Mouse (Mus musculus) MEL (cell line): ENCODE data around the gene Adamts15. TPM values are rescaled to one million over a fixed set of nuclear protein-coding genes. Genes with fewer than 3 reads are reported as not detected.

Source experiments
- DNase-seq: peaks from one replicate; pipeline ENCODE4 v3.0.0; 2011; ENCODE audit warnings: low read depth, low spot score
- H3K27ac ChIP-seq: 2 replicates; pipeline ENCODE4 v1.5.1; 2012; ENCODE audit warnings: low read depth, mild to moderate bottlenecking, control low read depth, low read length, moderate library complexity; ENCODE audit not compliant: control insufficient read depth
- H3K27me3 ChIP-seq, 2 experiments: fragments of 150-350 bp in 1 of 2; sonication (generic) in 1 of 2; 2 replicates each; pipeline ENCODE4 v1.6.1; 2012; ENCODE audit warnings: low read length in 2 of 2, mild to moderate bottlenecking in 2 of 2, improper control_type of control experiment in 1 of 2, moderate library complexity in 1 of 2; ENCODE audit not compliant: insufficient read depth in 2 of 2, control insufficient read depth in 1 of 2
- H3K36me3 ChIP-seq, 2 experiments: 2 replicates each; pipeline ENCODE4 v1.6.1; 2012 to 2014; ENCODE audit warnings: low read length in 2 of 2, improper control_type of control experiment in 1 of 2, inconsistent platforms in 1 of 2, mild to moderate bottlenecking in 1 of 2; ENCODE audit not compliant: insufficient read depth in 2 of 2, control insufficient read depth in 1 of 2
- H3K4me1 ChIP-seq, 2 experiments: fragments of 150-350 bp in 1 of 2; sonication (generic) in 1 of 2; 2 replicates each; pipeline ENCODE4 v1.6.1; 2012; ENCODE audit warnings: low read length in 2 of 2, improper control_type of control experiment in 1 of 2, mild to moderate bottlenecking in 1 of 2; ENCODE audit not compliant: insufficient read depth in 2 of 2, control insufficient read depth in 1 of 2
- H3K4me3 ChIP-seq, 2 experiments: fragments of 150-350 bp in 1 of 2; sonication (generic) in 1 of 2; 2 replicates each; pipeline ENCODE4 v1.5.1; 2012; ENCODE audit warnings: low read depth in 2 of 2, low read length in 2 of 2, mild to moderate bottlenecking in 2 of 2, moderate library complexity in 2 of 2, control low read depth in 1 of 2, improper control_type of control experiment in 1 of 2; ENCODE audit not compliant: control insufficient read depth in 1 of 2, insufficient read depth in 1 of 2
- H3K79me2 ChIP-seq: 2 replicates; pipeline ENCODE4 v1.6.1; 2012; ENCODE audit warnings: mild to moderate bottlenecking, low read length, moderate library complexity; ENCODE audit not compliant: control insufficient read depth, poor library complexity, insufficient read depth
- H3K9ac ChIP-seq: 2 replicates; pipeline ENCODE4 v1.6.1; 2012; ENCODE audit warnings: low read depth, mild to moderate bottlenecking, control low read depth, low read length, moderate library complexity; ENCODE audit not compliant: control insufficient read depth, poor library complexity, severe bottlenecking
- H3K9me3 ChIP-seq: fragments of 150-350 bp; sonication (generic); replicated peaks from 2 replicates; pipeline ENCODE4 v1.6.1; 2012; ENCODE audit warnings: mild to moderate bottlenecking, low read length, improper control_type of control experiment, moderate library complexity; ENCODE audit not compliant: insufficient read depth
- E2F4 ChIP-seq: IDR thresholded peaks from 2 replicates; pipeline ENCODE4 v1.6.1; 2011; ENCODE audit warnings: low read depth, low read length, improper control_type of control experiment, borderline replicate concordance
- ETS1 ChIP-seq: IDR thresholded peaks from 2 replicates; pipeline ENCODE4 v1.6.1; 2012; ENCODE audit warnings: low read depth, mild to moderate bottlenecking, inconsistent platforms, low read length, improper control_type of control experiment, moderate library complexity
- GABPA ChIP-seq: IDR thresholded peaks from 2 replicates; pipeline ENCODE4 v1.6.1; 2012; ENCODE audit warnings: low read depth, mild to moderate bottlenecking, inconsistent platforms, low read length, improper control_type of control experiment, moderate library complexity
- GATA1 ChIP-seq: IDR thresholded peaks from 2 replicates; pipeline ENCODE4 v1.6.1; 2011; ENCODE audit warnings: low read depth, low read length, improper control_type of control experiment
- HCFC1 ChIP-seq: IDR thresholded peaks from 2 replicates; pipeline ENCODE4 v1.6.1; 2012; ENCODE audit warnings: low read depth, mild to moderate bottlenecking, inconsistent platforms, low read length, improper control_type of control experiment, moderate library complexity
- KAT2A ChIP-seq: conservative IDR thresholded peaks from 2 replicates; pipeline ENCODE4 v1.6.1; 2012; ENCODE audit warnings: low read depth, low read length, improper control_type of control experiment, inconsistent platforms
- MAZ ChIP-seq: IDR thresholded peaks from 2 replicates; pipeline ENCODE4 v1.6.1; 2012; ENCODE audit warnings: low read depth, mild to moderate bottlenecking, inconsistent platforms, low read length, improper control_type of control experiment
- MEF2A ChIP-seq: IDR thresholded peaks from 2 replicates; pipeline ENCODE4 v1.6.1; 2014; ENCODE audit warnings: low read depth, mild to moderate bottlenecking, inconsistent platforms, low read length, improper control_type of control experiment; ENCODE audit not compliant: poor library complexity, insufficient replicate concordance, severe bottlenecking; ENCODE audit errors: extremely low read depth
- MXI1 ChIP-seq: IDR thresholded peaks from 2 replicates; pipeline ENCODE4 v1.6.1; 2011; ENCODE audit warnings: mild to moderate bottlenecking, low read depth, low read length, improper control_type of control experiment
- MYB ChIP-seq: IDR thresholded peaks from 2 replicates; pipeline ENCODE4 v1.6.1; 2011; ENCODE audit warnings: mild to moderate bottlenecking, low read depth, low read length, improper control_type of control experiment
- MYC ChIP-seq: IDR thresholded peaks from 2 replicates; pipeline ENCODE4 v1.6.1; 2011; ENCODE audit warnings: low read depth, mild to moderate bottlenecking, low read length, improper control_type of control experiment, moderate library complexity
- NELFE ChIP-seq: IDR thresholded peaks from 2 replicates; pipeline ENCODE4 v1.6.1; 2011; ENCODE audit warnings: low read depth, low read length, improper control_type of control experiment
- NRF1 ChIP-seq: IDR thresholded peaks from 2 replicates; pipeline ENCODE4 v1.6.1; 2014; ENCODE audit warnings: low read depth, mild to moderate bottlenecking, inconsistent platforms, low read length, improper control_type of control experiment, moderate library complexity; ENCODE audit not compliant: poor library complexity, insufficient read depth, severe bottlenecking
- POLR2A ChIP-seq, 2 experiments: IDR thresholded peaks; 2 replicates each; pipeline ENCODE4 v1.6.1; 2011 to 2012; ENCODE audit warnings: low read length in 2 of 2, mild to moderate bottlenecking in 2 of 2, control low read depth in 1 of 2, improper control_type of control experiment in 1 of 2, low read depth in 1 of 2, moderate library complexity in 1 of 2; ENCODE audit not compliant: control insufficient read depth in 1 of 2, insufficient read depth in 1 of 2, poor library complexity in 1 of 2
- POLR2AphosphoS2 ChIP-seq: IDR thresholded peaks from 2 replicates; pipeline ENCODE4 v1.6.1; 2011; ENCODE audit warnings: low read length, improper control_type of control experiment
- POLR2AphosphoS5 ChIP-seq: IDR thresholded peaks from 2 replicates; pipeline ENCODE4 v1.6.1; 2012; ENCODE audit warnings: low read depth, borderline replicate concordance, mild to moderate bottlenecking, inconsistent platforms, low read length, moderate library complexity, mixed read lengths
- RAD21 ChIP-seq: IDR thresholded peaks from 2 replicates; pipeline ENCODE4 v1.6.1; 2011; ENCODE audit warnings: mild to moderate bottlenecking, low read depth, low read length, improper control_type of control experiment
- RCOR1 ChIP-seq: IDR thresholded peaks from 2 replicates; pipeline ENCODE4 v1.6.1; 2012; ENCODE audit warnings: low read depth, mild to moderate bottlenecking, inconsistent platforms, low read length, improper control_type of control experiment
- SIN3A ChIP-seq: IDR thresholded peaks from 2 replicates; pipeline ENCODE4 v1.6.1; 2012; ENCODE audit warnings: low read length, improper control_type of control experiment, inconsistent platforms
- TAL1 ChIP-seq: IDR thresholded peaks from 2 replicates; pipeline ENCODE4 v1.6.1; 2012; ENCODE audit warnings: mild to moderate bottlenecking, inconsistent platforms, low read length, moderate library complexity, mixed read lengths
- TBP ChIP-seq: IDR thresholded peaks from 2 replicates; pipeline ENCODE4 v1.8.0; 2011; ENCODE audit warnings: low read depth, low read length, improper control_type of control experiment
- TCF12 ChIP-seq: IDR thresholded peaks from 2 replicates; pipeline ENCODE4 v1.6.1; 2014; ENCODE audit warnings: low read depth, mild to moderate bottlenecking, inconsistent platforms, low read length, improper control_type of control experiment, moderate library complexity
- UBTF ChIP-seq: IDR thresholded peaks from 2 replicates; pipeline ENCODE4 v1.6.1; 2012; ENCODE audit warnings: low read depth, mild to moderate bottlenecking, inconsistent platforms, low read length, improper control_type of control experiment, moderate library complexity, borderline replicate concordance; ENCODE audit not compliant: insufficient read depth
- USF2 ChIP-seq, 2 experiments: IDR thresholded peaks; 2 replicates each; pipeline ENCODE4 v1.6.1; 2011 to 2012; ENCODE audit warnings: improper control_type of control experiment in 2 of 2, low read length in 2 of 2, borderline replicate concordance in 1 of 2, inconsistent platforms in 1 of 2, low read depth in 1 of 2, mild to moderate bottlenecking in 1 of 2; ENCODE audit not compliant: insufficient read depth in 1 of 2
- ZKSCAN1 ChIP-seq: IDR thresholded peaks from 2 replicates; pipeline ENCODE4 v1.6.1; 2012; ENCODE audit warnings: low read depth, mild to moderate bottlenecking, inconsistent platforms, low read length, improper control_type of control experiment, moderate library complexity
- polyA plus RNA-seq, 2 experiments: library from polyadenylated mRNA; stranded (reverse) in 1 of 2; unstranded in 1 of 2; fragments of >175 nt in 1 of 2; fragments of >200 nt in 1 of 2; gene quantifications; 2 replicates each; pipeline versions ENCODE4 v1.2.1 to v1.2.4; 2012; ENCODE audit warnings: low replicate concordance in 2 of 2, low read depth in 1 of 2; ENCODE audit not compliant: insufficient read length in 2 of 2, insufficient read depth in 1 of 2, missing spikeins in 1 of 2
- total RNA-seq: library from RNA; depleted of rRNA; stranded (reverse); fragments of 300-350 nt; gene quantifications from 2 replicates; pipeline ENCODE4 v1.2.3, GENCODE M21; 2012

Adamts15 gene
- total and polyA plus RNA-seq, 3 experiments, result 0.07 TPM; not detected in 2

- Histone ChIP-seq H3K4me3 (no peak overlapping the region), H3K79me2 (no peaks in the 10 kb centered on the region), H3K36me3 (no peaks in the 10 kb centered on the region), H3K27me3 (no peaks in the 10 kb centered on the region), H3K27ac (no peak overlapping the region), H3K9me3 (no peaks in the 10 kb centered on the region), H3K4me1 (no peaks in the 10 kb centered on the region), H3K9ac (no peak overlapping the region)
- TF ChIP-seq ETS1 (no peak), NRF1 (no peak), TCF12 (no peak), TBP (no peak), MXI1 (no peak), MEF2A (no peak), SIN3A (no peak), POLR2AphosphoS2 (no peak)
- DNase-seq, result no peak
Observed at GRCm38 (mm10) chr9:30908973-30909372, 13.3 kb downstream of the Adamts15 start.

- Histone ChIP-seq H3K4me3 (no peak overlapping the region), H3K27ac (no peak overlapping the region), H3K4me1 (no peaks in the 10 kb centered on the region), H3K9ac (no peak overlapping the region), H3K27me3 (no peaks in the 10 kb centered on the region), H3K9me3 (no peaks in the 10 kb centered on the region), H3K79me2 (no peaks in the 10 kb centered on the region), H3K36me3 (no peaks in the 10 kb centered on the region)
- no peak for TF ChIP-seq RCOR1
- no peak for TF ChIP-seq UBTF
- TF ChIP-seq NRF1, result no peak
- TF ChIP-seq POLR2AphosphoS5, result no peak
- no peak for TF ChIP-seq TBP
- TF ChIP-seq USF2 (IDR thresholded peaks at IDR 0.05; ENCODE audit: borderline replicate concordance in 1 of 2, insufficient read depth in 1 of 2, low read depth in 1 of 2, low read length in 2 of 2), result no peak
- no peak for TF ChIP-seq NELFE
- TF ChIP-seq MYB, result no peak
- DNase-seq, result no peak
Observed at GRCm38 (mm10) chr9:30908296-30908690, 14.0 kb downstream of the Adamts15 start.

GRCm38 (mm10) chr9:30907677-30908295, 14.5 kb downstream of the Adamts15 start:
- TF ChIP-seq NRF1 (no peak), MEF2A (no peak), TAL1 (no peak), MYC (no peak), E2F4 (no peak), KAT2A (no peak), ETS1 (no peak), GATA1 (no peak), MAZ (no peak), MXI1 (no peak), TBP (no peak), GABPA (no peak), RAD21 (no peak), HCFC1 (no peak), RCOR1 (no peak), POLR2A (IDR thresholded peaks at IDR 0.05; ENCODE audit: control insufficient read depth in 1 of 2, insufficient read depth in 1 of 2, low read depth in 1 of 2, low read length in 2 of 2, poor library complexity in 1 of 2) (no peak), ZKSCAN1 (no peak)
- Histone ChIP-seq H3K79me2 (no peaks in the 10 kb centered on the region), H3K36me3 (no peaks in the 10 kb centered on the region), H3K4me3 (no peak overlapping the region), H3K9ac (no peak overlapping the region), H3K27me3 (no peaks in the 10 kb centered on the region), H3K27ac (no peak overlapping the region), H3K9me3 (no peaks in the 10 kb centered on the region), H3K4me1 (no peaks in the 10 kb centered on the region)
- no peak for DNase-seq
